Mouse (Mus musculus) ES-Bruce4 (cell line): ENCODE measurements at regions not wholly inside any gene's neighbourhood (a gene's known extent, or its start where the extent isn't known, plus 50 kb on each side); places are given as distances from the start of the nearest gene placed in this dataset.

Experiments used
- CTCF ChIP-seq: IDR thresholded peaks from one replicate; pipeline ENCODE4 v1.8.1; 2011; ENCODE audit warnings: low read depth, low read length
- POLR2A ChIP-seq: IDR thresholded peaks from one replicate; pipeline ENCODE4 v1.8.1; 2011; ENCODE audit warnings: low read length; ENCODE audit not compliant: insufficient read depth

DNA sequence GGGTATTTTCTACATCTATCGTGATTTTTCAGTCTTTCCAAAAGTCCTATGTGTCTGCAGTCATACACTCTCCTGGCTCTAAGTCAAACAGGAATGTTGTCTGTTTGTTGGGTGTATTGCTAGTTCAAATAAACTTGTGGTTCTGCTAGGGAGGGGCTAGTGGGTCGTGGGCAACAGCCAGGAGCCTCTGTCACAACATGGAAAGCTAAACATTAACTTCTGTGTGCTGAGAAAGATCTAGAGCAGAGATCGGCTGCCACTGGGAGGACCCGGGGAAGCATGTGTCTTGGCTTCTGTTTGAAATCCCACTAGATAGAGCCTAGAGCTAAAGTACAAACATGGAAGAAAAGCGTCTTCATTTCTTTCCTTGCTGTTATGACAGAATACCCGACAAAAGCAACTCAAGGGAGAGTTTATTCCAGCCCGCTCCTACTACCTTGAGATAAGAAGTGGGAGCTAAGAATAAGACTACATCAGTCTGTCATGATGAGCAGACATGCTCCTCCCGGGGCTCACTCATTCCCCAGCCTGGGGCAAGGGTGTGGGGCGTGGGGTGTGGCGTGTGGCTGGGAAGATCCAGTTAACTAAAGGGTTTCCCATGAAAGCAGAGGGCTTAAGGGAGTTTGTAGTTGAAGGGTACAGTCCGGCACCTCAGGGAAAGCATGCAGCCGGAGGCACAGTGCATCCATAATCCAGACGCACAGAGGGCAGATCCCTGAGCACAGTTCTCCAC, 190.7 kb downstream of the Rybp start:
- TF ChIP-seq POLR2A (no peak), CTCF (no peak)
